Mouse (Mus musculus): ENCODE data around the gene Kdm4b. TPM values are rescaled to one million over a fixed set of nuclear protein-coding genes. Genes with fewer than 3 reads are reported as not detected.

The Kdm4b gene
- 40.1 and 43.2 TPM in 2 replicates for polyA plus RNA-seq (2015; fragmentation: Nextera tagmentation; extraction: Ambion mirVana)

GRCm38 (mm10) chr17:56325450-56326152 is at the start of gene Kdm4b:
Kdm4b (plus strand) TSS chr17:56326062.
- ATAC-seq (ENCODE audit: low FRiP score, low read depth), result peak; percentile 100
- H3K4me2 ChIP-seq (replicated peaks), result peak within 1 kb of the TSS; percentile 88
- peak within 1 kb of the TSS; percentile 95 for H3K9ac ChIP-seq
- no peaks in the 10 kb centered on the region for H3K27me3 ChIP-seq
- no peaks in the 10 kb centered on the region for H3K9me3 ChIP-seq
- peak within 1 kb of the TSS; percentile 93 for H3K27ac ChIP-seq
- under 1% methylated on average over 57 of the region's 57 CpGs for WGBS
- H3K4me3 ChIP-seq, result peak within 1 kb of the TSS; percentile 84
- H3K4me1 ChIP-seq, result peaks cover 38% of the 10 kb centered on the region
- H3K36me3 ChIP-seq, result peaks cover 25% of the 10 kb centered on the region

DNA sequence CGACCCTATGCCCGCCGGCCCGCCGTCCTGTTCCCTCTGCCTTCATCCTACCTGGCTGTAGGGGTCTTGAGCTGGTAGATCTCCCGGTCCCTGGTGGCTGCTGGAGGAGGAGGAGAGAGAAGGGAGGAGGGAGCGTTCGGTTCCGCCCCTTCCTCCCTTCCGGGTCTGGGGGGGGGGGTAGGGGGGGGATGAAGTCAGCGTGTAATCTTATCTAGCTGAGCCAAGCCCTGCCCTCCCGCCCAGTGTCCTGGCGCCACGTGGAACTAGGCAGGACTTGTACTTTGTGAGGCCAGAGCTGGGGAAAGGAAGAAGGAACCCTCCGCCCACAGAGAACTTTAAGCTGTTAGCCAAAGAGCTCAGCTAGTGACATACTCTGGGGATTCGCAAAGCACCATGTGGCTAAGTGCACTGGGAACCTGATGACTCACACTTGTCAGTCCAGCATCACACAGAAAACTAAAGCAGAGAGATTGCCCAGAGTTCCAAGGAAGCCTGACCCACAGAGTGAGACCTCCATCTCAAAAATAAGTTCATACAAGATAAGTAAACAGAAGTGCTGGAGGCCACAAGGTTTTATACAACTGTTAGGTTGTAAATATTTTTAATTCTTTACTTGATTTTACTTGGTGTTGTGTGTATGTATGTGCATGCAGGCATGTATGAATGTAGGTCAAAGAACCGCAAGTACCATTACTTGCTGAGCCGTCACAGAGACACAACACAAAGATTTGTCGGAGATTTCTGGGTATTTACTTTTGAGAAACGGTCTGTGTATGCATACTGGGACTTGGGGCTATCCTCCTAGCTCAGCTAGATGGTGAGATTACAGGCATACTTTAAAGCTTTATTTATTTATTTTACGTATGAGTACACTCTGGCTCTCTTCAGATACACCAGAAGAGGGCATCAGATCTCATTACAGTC is 49.0 kb upstream of the Kdm4b start, which contains the start of gene Ticam1:
Gene Ticam1, minus strand, starts transcription at position 144 of the 924 bp plus-strand sequence.
- peak within 1 kb of the TSS; percentile 76 for H3K4me2 ChIP-seq (replicated peaks)
- peaks cover 47% of the 10 kb centered on the region for H3K36me3 ChIP-seq
- H3K4me1 ChIP-seq, result peaks cover 14% of the 10 kb centered on the region
- H3K27me3 ChIP-seq, result no peaks in the 10 kb centered on the region
- H3K27ac ChIP-seq, result peak within 1 kb of the TSS; percentile 82
- no peaks in the 10 kb centered on the region for H3K9me3 ChIP-seq
- 6% methylated on average over 21 of the region's 21 CpGs for WGBS
- H3K9ac ChIP-seq, result peak within 1 kb of the TSS; percentile 80
- peak within 1 kb of the TSS; percentile 60 for H3K4me3 ChIP-seq
- ATAC-seq (ENCODE audit: low FRiP score, low read depth), result peak; percentile 93

- ATAC-seq (ENCODE audit: low FRiP score, low read depth), result no peak; the same call in 1 of the 2 replicates
- H3K36me3 ChIP-seq, result peaks cover 46% of the 10 kb centered on the region
- peak overlapping the region; percentile 60; the same call in 1 of the 2 replicates for H3K4me3 ChIP-seq
- H3K27me3 ChIP-seq, result no peaks in the 10 kb centered on the region
- peak overlapping the region; percentile 76 for H3K4me2 ChIP-seq (replicated peaks)
- peak overlapping the region; percentile 82; the same call in 1 of the 2 replicates for H3K27ac ChIP-seq
- H3K9ac ChIP-seq, result 0 out of 2 replicates have a peak overlapping the region, but pooled peaks have one; percentile 20
- 41% methylated on average over 2 of the region's 2 CpGs for WGBS
- no peaks in the 10 kb centered on the region for H3K9me3 ChIP-seq
- peaks cover 14% of the 10 kb centered on the region for H3K4me1 ChIP-seq
Measured at GRCm38 (mm10) chr17:56277567-56277893, 48.3 kb upstream of the Kdm4b start.

GRCm38 (mm10) chr17:56278340-56278739 is 47.5 kb upstream of the Kdm4b start:
- no peak overlapping the region for H3K4me2 ChIP-seq (replicated peaks)
- no peaks in the 10 kb centered on the region for H3K27me3 ChIP-seq
- no peak overlapping the region for H3K4me3 ChIP-seq
- ATAC-seq (ENCODE audit: low FRiP score, low read depth), result no peak
- peaks cover 50% of the 10 kb centered on the region for H3K36me3 ChIP-seq
- H3K27ac ChIP-seq, result no peak overlapping the region
- H3K9me3 ChIP-seq, result no peaks in the 10 kb centered on the region
- H3K4me1 ChIP-seq, result peaks cover 14% of the 10 kb centered on the region
- WGBS, result 90% methylated on average over 5 of the region's 5 CpGs
- H3K9ac ChIP-seq, result no peak overlapping the region

DNA sequence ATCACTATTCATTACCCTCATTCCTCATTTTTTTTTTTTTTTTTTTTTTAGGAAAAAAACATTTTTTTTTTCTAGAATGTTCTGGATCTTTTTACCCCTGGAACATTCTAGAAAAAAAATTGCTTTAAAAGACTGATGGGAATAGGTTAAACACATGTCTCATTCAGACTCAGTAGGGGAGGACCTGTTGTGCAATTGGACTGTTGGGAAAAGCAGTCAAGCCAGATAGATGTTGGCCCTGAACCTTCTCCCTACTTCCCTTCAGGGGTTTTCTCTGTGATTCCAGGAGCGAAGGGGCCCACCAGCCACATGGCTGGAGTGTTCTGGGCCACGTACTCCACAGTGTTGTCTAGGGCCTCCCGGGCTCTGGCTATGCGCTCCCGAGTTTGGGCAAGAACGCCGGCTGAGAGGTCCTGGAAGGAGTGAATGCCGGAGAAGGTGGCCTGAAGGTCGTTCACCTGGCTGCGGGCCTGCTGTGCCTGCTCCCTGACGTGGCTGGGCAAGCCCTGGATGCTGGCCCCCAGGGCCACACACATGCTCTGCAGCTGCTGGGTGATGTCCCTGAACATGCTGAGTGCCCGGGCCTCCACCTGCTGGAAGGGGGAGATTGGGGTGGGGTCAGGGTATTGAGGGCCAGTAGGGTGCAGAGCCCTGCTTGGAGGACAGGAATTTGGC is 46.2 kb upstream of the Kdm4b start:
- no peak overlapping the region for H3K27ac ChIP-seq
- peaks cover 14% of the 10 kb centered on the region for H3K4me1 ChIP-seq
- no peaks in the 10 kb centered on the region for H3K27me3 ChIP-seq
- no peaks in the 10 kb centered on the region for H3K9me3 ChIP-seq
- no peak for ATAC-seq (ENCODE audit: low FRiP score, low read depth)
- H3K4me3 ChIP-seq, result no peak overlapping the region
- H3K4me2 ChIP-seq (replicated peaks), result no peak overlapping the region
- peaks cover 55% of the 10 kb centered on the region for H3K36me3 ChIP-seq
- WGBS, result 80% methylated on average over 12 of the region's 12 CpGs
- no peak overlapping the region for H3K9ac ChIP-seq

DNA sequence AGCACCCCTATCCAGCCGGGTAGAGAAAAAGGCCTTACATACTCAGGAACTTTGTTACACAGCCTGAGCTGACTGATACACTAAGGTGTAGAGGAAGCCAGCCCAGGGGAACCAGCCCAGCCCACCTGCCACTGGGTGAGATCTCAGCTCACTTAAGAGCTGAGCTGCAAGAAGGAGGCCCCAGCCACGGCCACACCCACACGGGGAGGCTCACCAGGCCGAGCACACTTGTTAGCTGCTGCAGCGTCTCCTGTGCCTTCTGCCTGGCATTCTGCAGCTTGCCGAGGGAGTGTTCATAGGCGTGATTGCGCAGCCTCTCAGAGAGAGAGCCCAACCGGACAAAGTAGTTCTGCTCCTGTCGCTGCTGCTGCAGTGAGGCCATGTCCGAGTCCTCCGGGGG is 44.7 kb upstream of the Kdm4b start:
- 91% methylated on average over 12 of the region's 12 CpGs for WGBS

GRCm38 (mm10) chr17:56282802-56283201 is 43.1 kb upstream of the Kdm4b start:
- Histone ChIP-seq H3K36me3 (peaks cover 81% of the 10 kb centered on the region), H3K9me3 (no peaks in the 10 kb centered on the region), H3K9ac (no peak overlapping the region), H3K27ac (no peak overlapping the region; the same call in 1 of the 2 replicates), H3K4me3 (no peak overlapping the region), H3K27me3 (no peaks in the 10 kb centered on the region), H3K4me2 (replicated peaks) (no peak overlapping the region), H3K4me1 (peaks cover 3% of the 10 kb centered on the region)
- ATAC-seq (ENCODE audit: low FRiP score, low read depth), result no peak
- WGBS, result 81% methylated on average over 4 of the region's 4 CpGs

More for the DNA sequence above, 44.7 kb upstream of the Kdm4b start:
- Histone ChIP-seq H3K9me3 (no peaks in the 10 kb centered on the region), H3K4me1 (peaks cover 10% of the 10 kb centered on the region), H3K36me3 (peaks cover 71% of the 10 kb centered on the region), H3K4me2 (replicated peaks) (no peak overlapping the region), H3K4me3 (no peak overlapping the region), H3K27ac (0 out of 2 replicates have a peak overlapping the region, but pooled peaks have one; percentile 28), H3K27me3 (no peaks in the 10 kb centered on the region), H3K9ac (0 out of 2 replicates have a peak overlapping the region, but pooled peaks have one; percentile 19)
- ATAC-seq (ENCODE audit: low FRiP score, low read depth), result no peak

DNA sequence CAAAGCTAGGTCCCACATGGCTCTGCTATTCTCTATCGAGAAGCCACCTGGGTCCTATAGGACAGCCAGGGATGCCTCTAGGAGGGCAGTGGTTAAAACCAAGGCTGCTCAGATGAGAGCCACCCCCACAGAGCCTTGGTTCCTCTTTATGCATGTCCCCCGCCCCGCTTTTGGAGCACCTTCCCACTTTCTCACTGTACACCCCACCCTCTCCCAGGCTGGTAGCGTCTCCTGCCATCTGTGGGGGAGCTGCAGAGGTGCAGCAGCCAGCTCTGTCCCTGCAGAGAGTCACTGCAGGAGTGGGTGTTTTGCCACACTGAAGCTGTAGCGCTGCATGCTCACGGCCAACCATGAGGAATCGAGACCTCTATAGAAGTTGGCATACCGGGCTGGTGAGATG is 42.5 kb upstream of the Kdm4b start:
- 93% methylated on average over 8 of the region's 8 CpGs for WGBS
- Histone ChIP-seq H3K4me3 (no peak overlapping the region), H3K27me3 (no peaks in the 10 kb centered on the region), H3K9ac (no peak overlapping the region), H3K27ac (no peak overlapping the region; the same call in 1 of the 2 replicates), H3K4me1 (peaks cover 8% of the 10 kb centered on the region), H3K36me3 (peaks cover 76% of the 10 kb centered on the region), H3K9me3 (no peaks in the 10 kb centered on the region), H3K4me2 (replicated peaks) (no peak overlapping the region)
- no peak for ATAC-seq (ENCODE audit: low FRiP score, low read depth)

- no peak for ATAC-seq (ENCODE audit: low FRiP score, low read depth)
- Histone ChIP-seq H3K36me3 (peaks cover 59% of the 10 kb centered on the region), H3K27ac (no peak overlapping the region), H3K9ac (no peak overlapping the region), H3K9me3 (no peaks in the 10 kb centered on the region), H3K4me1 (peaks cover 29% of the 10 kb centered on the region), H3K27me3 (no peaks in the 10 kb centered on the region), H3K4me2 (replicated peaks) (no peak overlapping the region), H3K4me3 (no peak overlapping the region)
- WGBS, result 93% methylated on average over 11 of the region's 11 CpGs
Measured at GRCm38 (mm10) chr17:56285995-56286394, 39.9 kb upstream of the Kdm4b start.

DNA sequence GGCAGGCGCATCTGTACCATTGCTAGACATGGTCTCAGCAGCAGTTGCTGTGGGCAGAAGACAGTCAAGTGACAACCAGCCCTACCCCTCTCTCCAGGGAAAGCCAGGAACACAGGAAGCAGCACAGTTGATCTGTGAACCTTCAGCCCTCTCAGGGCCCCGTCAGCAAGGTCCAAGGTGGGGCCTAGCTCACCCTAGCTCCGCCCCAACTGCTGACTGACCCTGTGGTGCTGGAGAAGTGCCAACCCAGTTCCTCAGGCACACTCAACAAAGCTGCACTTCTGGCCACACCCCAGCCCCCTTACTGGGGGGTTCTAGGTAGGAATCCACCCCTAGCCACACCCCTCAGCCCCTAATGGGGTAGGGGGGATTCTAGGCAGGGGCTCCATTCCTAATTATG is 38.0 kb upstream of the Kdm4b start:
- no peaks in the 10 kb centered on the region for H3K27me3 ChIP-seq
- peaks cover 43% of the 10 kb centered on the region for H3K36me3 ChIP-seq
- 57% methylated on average over 3 of the region's 3 CpGs for WGBS
- H3K4me3 ChIP-seq, result peak overlapping the region; percentile 1
- peak overlapping the region; percentile 84 for H3K4me2 ChIP-seq (replicated peaks)
- no peak overlapping the region; the same call in 1 of the 2 replicates for H3K27ac ChIP-seq
- H3K9me3 ChIP-seq, result no peaks in the 10 kb centered on the region
- H3K9ac ChIP-seq, result peak overlapping the region; percentile 50; the same call in 1 of the 2 replicates
- peaks cover 41% of the 10 kb centered on the region for H3K4me1 ChIP-seq
- ATAC-seq (ENCODE audit: low FRiP score, low read depth), result no peak

GRCm38 (mm10) chr17:56288866-56289265 is 37.0 kb upstream of the Kdm4b start:
- H3K9ac ChIP-seq, result peak overlapping the region; percentile 74
- WGBS, result 37% methylated on average over 3 of the region's 3 CpGs

More at GRCm38 (mm10) chr17:56288866-56289265, 37.0 kb upstream of the Kdm4b start:
- no peak for ATAC-seq (ENCODE audit: low FRiP score, low read depth)
- H3K4me3 ChIP-seq, result peak overlapping the region; percentile 63
- H3K9me3 ChIP-seq, result no peaks in the 10 kb centered on the region
- no peaks in the 10 kb centered on the region for H3K27me3 ChIP-seq
- H3K27ac ChIP-seq, result peak overlapping the region; percentile 96
- H3K4me2 ChIP-seq (replicated peaks), result peak overlapping the region; percentile 84
- H3K36me3 ChIP-seq, result peaks cover 34% of the 10 kb centered on the region
- peaks cover 41% of the 10 kb centered on the region for H3K4me1 ChIP-seq

All from limb, embryonic 13.5 days (tissue).